Mouse (Mus musculus) forebrain, embryonic 15.5 days (tissue): Measurements from ENCODE around the gene Acbd4. TPM values are rescaled to one million over a fixed set of nuclear protein-coding genes. Genes with fewer than 3 reads are reported as not detected.

Experiments
- ATAC-seq: fragments of 200-750 bp; cut with Nextera tagmentation; replicated peaks from 2 replicates; pipeline ENCODE4 v1.8.0; 2017; ENCODE audit warnings: mild to moderate bottlenecking, moderate TSS enrichment, moderate library complexity
- H3K27ac ChIP-seq: fragments of 300-500 bp; sonication (generic); replicated peaks from 2 replicates; pipeline ENCODE4 v1.5.1; 2015; ENCODE audit warnings: mild to moderate bottlenecking, inconsistent platforms
- H3K27me3 ChIP-seq: fragments of 300-500 bp; sonication (generic); 2 replicates; pipeline ENCODE4 v1.6.1; 2015; ENCODE audit warnings: inconsistent platforms
- H3K36me3 ChIP-seq: fragments of 300-500 bp; sonication (generic); 2 replicates; pipeline ENCODE4 v1.6.1; 2015; ENCODE audit warnings: mild to moderate bottlenecking, inconsistent platforms
- H3K4me1 ChIP-seq: fragments of 300-500 bp; sonication (generic); 2 replicates; pipeline ENCODE4 v1.6.1; 2015; ENCODE audit warnings: inconsistent platforms
- H3K4me2 ChIP-seq: fragments of 300-500 bp; sonication (generic); replicated peaks from 2 replicates; pipeline ENCODE4 v1.6.1; 2015; ENCODE audit warnings: mild to moderate bottlenecking, inconsistent platforms
- H3K4me3 ChIP-seq: fragments of 300-500 bp; sonication (generic); 2 replicates; pipeline ENCODE4 v1.5.1; 2015; ENCODE audit warnings: mild to moderate bottlenecking, inconsistent platforms
- H3K9ac ChIP-seq: fragments of 300-500 bp; sonication (generic); replicated peaks from 2 replicates; pipeline ENCODE4 v1.6.1; 2015; ENCODE audit warnings: mild to moderate bottlenecking, inconsistent platforms
- H3K9me3 ChIP-seq: fragments of 300-500 bp; sonication (generic); 2 replicates; pipeline ENCODE4 v1.6.1; 2016; ENCODE audit warnings: inconsistent platforms
- WGBS: fragments of 180-500 bp; shearing (Covaris S2); methylation state at CpG from one replicate; pipeline ENCODE4 v1.1.7; 2015; ENCODE audit warnings: mixed read lengths; 5-methylcytosine and 5-hydroxymethylcytosine counted together
- polyA plus RNA-seq: library from polyadenylated mRNA; unstranded; fragments of >200 nt; fragmentation: Nextera tagmentation; extraction: Ambion mirVana; gene quantifications from 2 replicates; pipeline ENCODE4 v1.2.1, GENCODE M21; 2015

The Acbd4 gene
- polyA plus RNA-seq, 1 experiment from 2014 or later = 14.8 TPM

DNA sequence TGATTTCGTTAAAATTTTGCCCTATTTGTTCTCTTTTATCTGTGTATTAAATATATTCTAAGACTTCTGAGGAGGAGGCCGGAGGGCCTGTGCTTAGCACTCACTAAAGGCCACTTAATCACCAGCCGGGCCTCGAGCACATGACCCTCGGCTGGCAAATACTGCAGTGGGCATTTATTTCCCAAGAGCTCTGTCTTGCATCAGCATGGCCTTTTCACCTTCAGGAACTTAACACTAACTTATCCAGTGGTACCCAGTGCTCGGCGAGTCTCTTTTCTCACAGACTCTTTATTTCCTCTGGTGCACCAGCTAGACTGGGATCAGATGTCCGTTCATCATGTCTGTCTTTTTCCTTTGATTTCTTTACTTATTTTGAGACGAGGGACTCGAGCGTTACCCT lies 59.3 kb downstream of the Acbd4 start:
- H3K4me3 ChIP-seq = no peak overlapping the region
- 93% methylated on average over 11 of the region's 11 CpGs for WGBS
- H3K27me3 ChIP-seq = no peaks in the 10 kb centered on the region
- H3K4me2 ChIP-seq = no peak overlapping the region
- no peak for ATAC-seq
- no peaks in the 10 kb centered on the region for H3K36me3 ChIP-seq
- H3K4me1 ChIP-seq = 0 out of 2 replicates have a peak, but pooled peaks cover 3% of the 10 kb centered on the region
- no peaks in the 10 kb centered on the region for H3K9me3 ChIP-seq
- no peak overlapping the region for H3K9ac ChIP-seq
- H3K27ac ChIP-seq = no peak overlapping the region

DNA sequence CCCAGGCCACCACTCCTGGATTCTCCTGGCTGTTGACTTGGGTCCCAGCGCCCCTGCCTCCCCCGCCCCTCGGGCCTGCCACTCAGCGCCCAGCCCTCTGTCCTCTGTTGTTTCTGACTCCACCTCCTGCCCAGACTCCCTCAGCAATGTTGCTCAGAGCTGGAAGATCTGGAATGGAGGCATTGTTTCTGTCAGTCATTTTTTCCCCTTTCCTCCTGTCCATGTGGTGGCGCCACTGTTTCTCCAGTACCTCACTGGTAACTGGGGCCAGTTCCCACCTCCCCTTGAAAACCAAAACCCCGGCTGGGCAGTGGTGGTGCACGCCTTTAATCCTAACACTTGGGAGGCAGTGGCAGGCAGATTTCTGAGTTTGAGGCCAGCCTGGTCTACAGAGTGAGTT lies 60.0 kb downstream of the Acbd4 start:
- no peaks in the 10 kb centered on the region for H3K27me3 ChIP-seq
- H3K27ac ChIP-seq = no peak overlapping the region
- WGBS = 73% methylated on average over 7 of the region's 7 CpGs
- ATAC-seq = no peak
- 0 out of 2 replicates have a peak, but pooled peaks cover 3% of the 10 kb centered on the region for H3K4me1 ChIP-seq
- no peak overlapping the region for H3K9ac ChIP-seq
- H3K36me3 ChIP-seq = no peaks in the 10 kb centered on the region
- no peak overlapping the region for H3K4me2 ChIP-seq
- H3K9me3 ChIP-seq = no peaks in the 10 kb centered on the region
- no peak overlapping the region for H3K4me3 ChIP-seq

Other genes starting within 250 kb of the Acbd4 start
- 182 and 183 TPM in 2 replicates for gene Eftud2, start 220.7 kb upstream of the Acbd4 start, polyA plus RNA-seq
- gene Ccdc103, start 220.5 kb upstream of the Acbd4 start, polyA plus RNA-seq = 2.1 and 2.9 TPM in 2 replicates
- 0.11 TPM in 1 of 2 replicates, not detected in the other for gene Fam187a, start 216.5 kb upstream of the Acbd4 start, polyA plus RNA-seq
- gene Gfap, start 200.8 kb upstream of the Acbd4 start, polyA plus RNA-seq = 0.88 and 0.93 TPM in 2 replicates
- 5.3 and 6.6 TPM in 2 replicates for gene Kif18b, start 176.6 kb upstream of the Acbd4 start, polyA plus RNA-seq
- gene C1ql1, start 155.0 kb upstream of the Acbd4 start, polyA plus RNA-seq = 1.8 and 1.9 TPM in 2 replicates
- 41.0 and 43.9 TPM in 2 replicates for gene Nmt1, start 73.5 kb upstream of the Acbd4 start, polyA plus RNA-seq
- 152 and 168 TPM in 2 replicates for gene Dcakd, start 73.3 kb upstream of the Acbd4 start, polyA plus RNA-seq
- 1.9 and 2.3 TPM in 2 replicates for gene Plcd3, start within 50 bp of the Acbd4 start, polyA plus RNA-seq
- 3.4 and 3.8 TPM in 2 replicates for gene Hexim1, start 14.5 kb downstream of the Acbd4 start, polyA plus RNA-seq
- gene Hexim2, start 30.7 kb downstream of the Acbd4 start, polyA plus RNA-seq = 20.8 and 23.8 TPM in 2 replicates
- gene Fmnl1, start 69.4 kb downstream of the Acbd4 start, polyA plus RNA-seq = 1.7 and 3.1 TPM in 2 replicates
- 0.75 and 0.98 TPM in 2 replicates for gene 1700023F06Rik, start 106.9 kb downstream of the Acbd4 start, polyA plus RNA-seq
- 0.15 and 0.38 TPM in 2 replicates for gene Spata32, start 116.8 kb downstream of the Acbd4 start, polyA plus RNA-seq
- 3.7 and 3.9 TPM in 2 replicates for gene Map3k14, start 165.8 kb downstream of the Acbd4 start, polyA plus RNA-seq